Mouse (Mus musculus) forebrain, embryonic 13.5 days (tissue): Measurements from ENCODE around the gene Gm44503. TPM values are rescaled to one million over a fixed set of nuclear protein-coding genes. Genes with fewer than 3 reads are reported as not detected.

ENCODE experiments used
- ATAC-seq: fragments of 200-750 bp; cut with Nextera tagmentation; 2 replicates; pipeline ENCODE4 v1.8.0; 2017
- H3K27ac ChIP-seq: fragments of 300-500 bp; sonication (generic); 2 replicates; pipeline ENCODE4 v1.5.1; 2015; ENCODE audit warnings: inconsistent platforms, mild to moderate bottlenecking, moderate library complexity
- H3K27me3 ChIP-seq: fragments of 300-500 bp; sonication (generic); 2 replicates; pipeline ENCODE4 v1.6.1; 2015; ENCODE audit warnings: mild to moderate bottlenecking, inconsistent platforms
- H3K36me3 ChIP-seq: fragments of 300-500 bp; sonication (generic); 2 replicates; pipeline ENCODE4 v1.6.1; 2015; ENCODE audit warnings: mild to moderate bottlenecking, inconsistent platforms; ENCODE audit not compliant: poor library complexity, severe bottlenecking
- H3K4me1 ChIP-seq: fragments of 300-500 bp; sonication (generic); 2 replicates; pipeline ENCODE4 v1.6.1; 2015; ENCODE audit warnings: inconsistent platforms
- H3K4me2 ChIP-seq: fragments of 300-500 bp; sonication (generic); 2 replicates; pipeline ENCODE4 v1.6.1; 2015; ENCODE audit warnings: inconsistent platforms, mild to moderate bottlenecking, moderate library complexity
- H3K4me3 ChIP-seq: fragments of 300-500 bp; sonication (generic); 2 replicates; pipeline ENCODE4 v1.5.1; 2015; ENCODE audit warnings: mild to moderate bottlenecking, inconsistent platforms
- H3K9ac ChIP-seq: fragments of 300-500 bp; sonication (generic); 2 replicates; pipeline ENCODE4 v1.6.1; 2015; ENCODE audit warnings: mild to moderate bottlenecking, inconsistent platforms
- H3K9me3 ChIP-seq: fragments of 300-500 bp; sonication (generic); replicated peaks from 2 replicates; pipeline ENCODE4 v1.6.1; 2016; ENCODE audit warnings: inconsistent platforms
- WGBS: fragments of 180-500 bp; shearing (Covaris S2); methylation state at CpG from one replicate; pipeline ENCODE4 v1.1.7; 2015; 5-methylcytosine and 5-hydroxymethylcytosine counted together
- polyA plus RNA-seq: library from polyadenylated mRNA; unstranded; fragments of >200 nt; fragmentation: Nextera tagmentation; extraction: Ambion mirVana; gene quantifications from 2 replicates; pipeline ENCODE4 v1.2.1, GENCODE M21; 2015

Gene Gm44503
- polyA plus RNA-seq, 1 experiment from 2014 or later, result not detected

DNA sequence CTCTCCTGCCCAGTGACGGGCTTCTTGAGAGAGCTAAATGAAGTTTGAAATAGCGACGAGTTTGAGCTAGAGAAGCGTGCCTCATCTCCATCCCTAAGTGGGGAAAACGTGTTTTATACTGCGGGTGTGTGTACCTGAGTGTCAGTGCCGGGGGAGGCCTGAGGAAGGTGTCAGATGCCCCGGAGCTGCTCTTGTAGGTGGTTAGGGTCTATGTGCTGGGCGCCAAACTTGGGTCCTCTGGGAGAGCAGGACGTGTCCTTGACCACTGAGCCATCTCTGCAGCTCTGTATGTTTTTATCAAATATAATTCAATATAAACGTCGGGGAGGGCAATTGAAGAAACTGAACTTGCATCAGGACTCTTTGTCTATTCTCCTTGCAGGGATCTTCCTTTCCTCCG is 14.4 kb upstream of the Gm44503 start:
- H3K9me3 ChIP-seq, result peaks cover 5% of the 10 kb centered on the region; the same call in 1 of the 2 replicates
- no peak overlapping the region for H3K9ac ChIP-seq
- H3K4me3 ChIP-seq, result no peak overlapping the region
- H3K36me3 ChIP-seq, result peaks cover 32% of the 10 kb centered on the region
- no peaks in the 10 kb centered on the region for H3K27me3 ChIP-seq
- no peak for ATAC-seq
- 95% methylated on average over 13 of the region's 13 CpGs for WGBS
- no peak overlapping the region for H3K27ac ChIP-seq
- H3K4me2 ChIP-seq, result no peak overlapping the region
- H3K4me1 ChIP-seq, result no peaks in the 10 kb centered on the region

DNA sequence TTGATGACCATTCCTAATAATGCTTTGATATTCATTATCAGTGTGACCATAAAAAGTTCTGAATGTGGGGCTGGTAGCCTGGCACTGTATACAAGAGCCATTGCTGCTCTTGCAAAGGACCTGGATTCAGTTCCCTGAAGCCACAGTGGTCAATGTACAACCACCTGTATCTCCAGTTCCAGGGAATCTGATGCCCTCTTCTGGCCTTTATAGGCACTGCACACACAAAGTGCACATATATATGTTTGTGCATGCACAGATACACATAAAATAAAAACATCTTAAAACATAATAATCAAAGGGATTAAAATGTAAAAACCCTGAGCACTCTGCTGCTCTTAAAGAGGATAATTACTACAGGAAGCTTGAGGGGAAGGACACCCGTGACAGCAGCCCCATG is 11.6 kb upstream of the Gm44503 start:
- H3K4me2 ChIP-seq, result no peak overlapping the region
- H3K4me1 ChIP-seq, result no peaks in the 10 kb centered on the region
- no peak for ATAC-seq
- WGBS, result 92% methylated on average over 1 of the region's 1 CpGs
- H3K27me3 ChIP-seq, result no peaks in the 10 kb centered on the region
- H3K4me3 ChIP-seq, result no peak overlapping the region
- no peak overlapping the region for H3K9ac ChIP-seq
- H3K9me3 ChIP-seq, result peaks cover 5% of the 10 kb centered on the region; the same call in 1 of the 2 replicates
- H3K36me3 ChIP-seq, result peaks cover 32% of the 10 kb centered on the region
- no peak overlapping the region for H3K27ac ChIP-seq

DNA sequence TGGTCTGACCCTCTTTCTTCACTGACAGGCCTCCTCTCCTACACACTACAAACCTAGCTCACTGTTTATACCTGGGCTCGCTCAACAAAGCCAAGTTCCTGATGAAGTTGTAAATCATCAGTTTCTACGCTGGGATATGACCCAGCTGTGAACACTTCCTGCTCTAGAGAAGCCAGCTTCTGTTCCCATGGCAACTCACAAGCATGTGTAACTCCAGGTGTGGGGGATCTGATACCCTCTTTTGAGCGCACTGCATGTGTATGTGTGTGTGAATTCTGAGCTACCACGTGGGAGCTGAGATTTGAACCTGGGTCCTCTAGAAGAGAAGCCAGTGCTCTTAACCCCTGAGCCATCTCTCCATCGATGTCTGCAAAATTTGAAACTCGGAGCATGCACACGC is 9.1 kb upstream of the Gm44503 start:
- Histone ChIP-seq H3K9ac (no peak overlapping the region), H3K4me2 (no peak overlapping the region), H3K27ac (no peak overlapping the region), H3K4me3 (no peak overlapping the region), H3K9me3 (peaks cover 5% of the 10 kb centered on the region; the same call in 1 of the 2 replicates), H3K4me1 (no peaks in the 10 kb centered on the region), H3K36me3 (peaks cover 26% of the 10 kb centered on the region), H3K27me3 (no peaks in the 10 kb centered on the region)
- no peak for ATAC-seq
- 81% methylated on average over 7 of the region's 7 CpGs for WGBS

DNA sequence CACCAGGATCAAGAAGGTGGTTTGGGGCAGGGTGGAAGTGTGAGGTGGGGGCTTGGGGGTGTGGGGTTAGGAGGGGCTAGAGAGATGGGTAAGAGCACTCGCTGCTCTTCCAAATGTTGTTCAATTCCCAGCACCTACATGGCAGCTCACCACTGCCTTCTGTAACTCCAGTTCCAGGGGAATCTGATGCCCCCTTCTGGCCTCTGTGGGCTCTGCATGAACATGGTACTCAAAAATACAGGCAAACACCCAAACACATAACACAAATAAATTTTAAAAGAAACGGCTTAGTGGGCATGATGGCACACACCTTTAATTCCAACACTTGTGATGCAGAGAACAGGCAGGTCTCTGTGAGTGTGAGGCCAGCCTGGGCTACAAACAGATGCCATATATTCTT is 3.9 kb upstream of the Gm44503 start:
- ATAC-seq, result no peak
- H3K27ac ChIP-seq, result no peak overlapping the region

DNA sequence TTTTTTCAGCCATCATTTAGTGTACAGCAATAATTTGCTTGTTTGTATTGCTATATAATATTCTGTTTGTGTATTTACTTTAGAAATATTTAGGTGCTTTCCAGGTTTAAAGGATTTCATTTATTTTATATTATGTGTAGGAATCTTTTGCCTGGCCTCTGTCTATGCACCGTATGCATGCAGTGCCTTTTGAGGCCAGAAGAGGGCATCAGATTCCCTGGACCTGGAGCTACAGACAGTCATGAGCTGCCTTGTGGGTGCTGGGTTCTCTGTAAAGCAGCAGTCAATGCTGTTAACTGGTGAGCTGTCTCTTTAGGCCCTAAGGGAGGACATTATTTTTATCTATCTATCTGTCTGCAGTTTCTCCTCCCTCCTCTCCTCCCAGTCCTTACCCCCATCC is 3.1 kb upstream of the Gm44503 start:
- Histone ChIP-seq H3K4me1 (peaks cover 11% of the 10 kb centered on the region), H3K9ac (no peak overlapping the region), H3K36me3 (no peaks in the 10 kb centered on the region), H3K27ac (no peak overlapping the region), H3K27me3 (no peaks in the 10 kb centered on the region), H3K9me3 (no peaks in the 10 kb centered on the region), H3K4me3 (no peak overlapping the region), H3K4me2 (no peak overlapping the region)
- WGBS, result 15% methylated on average over 1 of the region's 1 CpGs
- no peak; the same call in 1 of the 2 replicates for ATAC-seq

More for the DNA sequence above, 3.9 kb upstream of the Gm44503 start:
- Histone ChIP-seq H3K9me3 (no peaks in the 10 kb centered on the region), H3K4me2 (no peak overlapping the region), H3K36me3 (no peaks in the 10 kb centered on the region), H3K4me1 (peaks cover 11% of the 10 kb centered on the region), H3K4me3 (no peak overlapping the region), H3K27me3 (no peaks in the 10 kb centered on the region), H3K9ac (no peak overlapping the region)
- WGBS, result 58% methylated on average over 2 of the region's 2 CpGs

DNA sequence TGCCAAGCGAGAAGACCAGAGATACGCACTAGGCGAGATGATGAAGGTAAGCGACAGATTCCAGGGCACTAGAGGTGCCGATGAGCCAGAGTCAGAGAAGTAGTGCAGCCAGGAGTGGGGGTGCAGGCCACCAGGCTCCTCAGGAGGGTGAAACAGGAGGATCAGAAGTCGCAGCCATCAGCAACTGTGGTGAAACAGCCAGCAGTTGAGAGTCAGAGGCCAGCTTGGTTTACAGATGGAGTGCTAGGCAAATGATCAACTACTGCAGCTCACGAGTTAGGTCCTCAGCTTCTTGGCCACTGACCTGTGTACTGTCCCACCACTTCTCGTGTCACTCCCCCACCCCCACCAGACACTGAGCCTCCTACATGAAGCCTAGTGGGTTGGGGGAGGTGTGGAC is 2.7 kb downstream of the Gm44503 start:
- H3K4me1 ChIP-seq, result peaks cover 11% of the 10 kb centered on the region
- H3K9ac ChIP-seq, result no peak overlapping the region
- H3K9me3 ChIP-seq, result no peaks in the 10 kb centered on the region
- no peaks in the 10 kb centered on the region for H3K36me3 ChIP-seq
- H3K4me2 ChIP-seq, result no peak overlapping the region
- H3K27me3 ChIP-seq, result no peaks in the 10 kb centered on the region
- no peak overlapping the region for H3K4me3 ChIP-seq
- H3K27ac ChIP-seq, result no peak overlapping the region
- WGBS, result 78% methylated on average over 8 of the region's 8 CpGs
- ATAC-seq, result no peak

DNA sequence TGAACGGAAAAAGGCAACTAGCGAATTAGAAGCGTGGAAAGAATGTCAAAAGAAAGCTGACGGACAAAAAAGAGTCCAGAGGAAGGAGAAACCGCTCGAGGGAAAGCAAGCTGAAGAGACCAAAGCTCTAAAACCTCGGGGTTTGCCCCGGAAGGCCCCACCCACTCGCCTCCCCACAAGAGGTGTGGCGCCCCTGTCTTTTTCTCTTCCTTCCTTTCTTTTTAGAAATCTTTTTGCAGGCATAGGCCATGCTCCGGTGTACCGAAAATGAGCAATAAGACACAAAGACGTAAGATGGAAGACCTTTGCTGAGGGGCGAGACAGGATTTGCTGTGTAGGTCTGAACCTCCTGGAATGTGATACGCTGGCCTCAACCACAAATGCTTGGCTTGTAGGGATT is 3.3 kb downstream of the Gm44503 start:
- Histone ChIP-seq H3K4me3 (no peak overlapping the region), H3K27ac (no peak overlapping the region), H3K9me3 (no peaks in the 10 kb centered on the region), H3K4me2 (no peak overlapping the region), H3K4me1 (peaks cover 11% of the 10 kb centered on the region), H3K27me3 (no peaks in the 10 kb centered on the region), H3K9ac (no peak overlapping the region), H3K36me3 (no peaks in the 10 kb centered on the region)
- 85% methylated on average over 15 of the region's 15 CpGs for WGBS
- no peak for ATAC-seq

DNA sequence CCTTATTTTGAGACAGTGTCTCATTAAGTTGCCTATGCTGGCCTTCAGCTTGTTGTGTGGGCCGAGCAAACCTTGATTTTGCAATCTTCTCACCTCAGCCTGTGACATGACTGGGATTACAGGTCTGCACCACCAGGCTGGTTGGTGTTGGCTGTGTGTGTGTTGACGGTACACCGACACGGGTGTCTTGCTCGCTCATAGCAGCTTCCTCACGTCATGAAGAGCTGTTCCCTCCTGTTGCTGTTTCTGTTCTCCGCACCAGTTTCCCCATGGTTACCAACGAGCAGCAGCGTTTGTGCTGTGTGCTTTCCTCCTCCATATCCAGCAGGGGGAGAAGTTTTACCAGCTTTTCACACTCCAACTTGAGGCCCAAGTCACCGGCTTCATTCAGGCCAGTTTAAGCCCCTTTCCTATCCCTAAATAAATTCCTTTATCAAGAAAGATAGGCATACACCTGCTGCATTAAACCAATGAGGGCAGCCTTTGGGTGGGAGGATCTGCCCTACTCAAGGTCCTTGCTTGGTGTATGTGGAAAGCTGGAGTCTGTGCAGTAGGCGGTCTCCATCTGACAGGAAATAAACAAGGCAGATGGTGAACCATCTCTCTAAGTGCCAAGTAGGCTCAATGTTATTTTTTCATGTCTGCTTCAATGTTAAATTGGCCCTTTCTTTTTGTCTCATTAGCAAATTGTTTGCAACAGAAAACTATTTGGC is 9.9 kb downstream of the Gm44503 start:
- no peaks in the 10 kb centered on the region for H3K36me3 ChIP-seq

DNA sequence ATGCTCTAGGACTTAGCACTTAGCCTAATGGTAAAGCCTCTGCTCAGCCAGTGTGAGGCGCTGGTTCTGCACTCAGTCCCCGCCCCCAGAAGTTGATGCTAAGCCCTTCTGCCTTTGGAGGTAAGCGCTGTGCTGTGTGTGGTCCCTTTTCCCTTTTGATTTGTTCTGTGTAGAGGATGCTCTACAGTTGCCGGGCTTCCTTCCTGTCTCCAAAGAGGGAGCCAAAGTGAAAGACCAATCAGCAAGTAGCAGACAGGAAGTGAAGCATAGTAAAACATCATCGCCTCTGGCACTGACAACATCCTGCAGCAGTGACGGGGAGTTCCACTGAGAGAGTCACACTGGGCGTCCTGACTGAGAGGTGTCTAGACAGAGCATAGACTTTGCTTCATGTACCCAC is 11.2 kb downstream of the Gm44503 start:
- WGBS, result 76% methylated on average over 7 of the region's 7 CpGs
- H3K27me3 ChIP-seq, result no peaks in the 10 kb centered on the region
- H3K9ac ChIP-seq, result no peak overlapping the region
- no peak for ATAC-seq
- 0 out of 2 replicates have a peak, but pooled peaks cover 5% of the 10 kb centered on the region for H3K4me1 ChIP-seq
- no peak overlapping the region for H3K27ac ChIP-seq
- H3K9me3 ChIP-seq, result no peaks in the 10 kb centered on the region
- H3K4me2 ChIP-seq, result no peak overlapping the region
- no peak overlapping the region for H3K4me3 ChIP-seq
- H3K36me3 ChIP-seq, result no peaks in the 10 kb centered on the region

More for the DNA sequence above, 9.9 kb downstream of the Gm44503 start:
- Histone ChIP-seq H3K4me2 (peak overlapping the region; percentile 25; the same call in 1 of the 2 replicates), H3K9ac (no peak overlapping the region), H3K27ac (peak overlapping the region; percentile 31; the same call in 1 of the 2 replicates), H3K9me3 (no peaks in the 10 kb centered on the region), H3K4me1 (0 out of 2 replicates have a peak, but pooled peaks cover 5% of the 10 kb centered on the region), H3K27me3 (no peaks in the 10 kb centered on the region), H3K4me3 (no peak overlapping the region)
- 28% methylated on average over 11 of the region's 11 CpGs for WGBS
- ATAC-seq, result peak; percentile 93

DNA sequence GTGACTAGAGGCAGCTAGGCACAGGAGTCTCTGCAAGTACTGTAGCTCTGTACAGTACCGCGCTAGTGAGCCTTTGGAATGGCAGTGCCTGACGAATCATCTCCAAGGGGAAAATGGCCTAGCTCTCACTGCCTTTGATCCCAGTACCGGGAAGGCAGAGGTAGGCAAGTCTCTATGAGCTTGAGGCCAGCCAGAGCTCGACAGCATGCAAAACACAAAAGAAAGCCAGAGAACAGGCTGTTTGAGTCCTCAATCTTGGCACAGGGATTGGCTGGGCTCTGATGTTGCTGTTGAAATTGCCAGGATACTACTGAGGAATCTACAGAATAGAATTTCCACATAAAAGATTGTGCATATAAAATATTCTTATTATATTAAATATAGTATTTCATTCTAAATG is 13.8 kb downstream of the Gm44503 start:
- Histone ChIP-seq H3K27ac (no peak overlapping the region), H3K4me1 (0 out of 2 replicates have a peak, but pooled peaks cover 5% of the 10 kb centered on the region), H3K36me3 (no peaks in the 10 kb centered on the region), H3K9me3 (no peaks in the 10 kb centered on the region), H3K9ac (no peak overlapping the region), H3K4me2 (no peak overlapping the region), H3K4me3 (no peak overlapping the region), H3K27me3 (no peaks in the 10 kb centered on the region)
- no peak for ATAC-seq
- WGBS, result 85% methylated on average over 5 of the region's 5 CpGs

DNA sequence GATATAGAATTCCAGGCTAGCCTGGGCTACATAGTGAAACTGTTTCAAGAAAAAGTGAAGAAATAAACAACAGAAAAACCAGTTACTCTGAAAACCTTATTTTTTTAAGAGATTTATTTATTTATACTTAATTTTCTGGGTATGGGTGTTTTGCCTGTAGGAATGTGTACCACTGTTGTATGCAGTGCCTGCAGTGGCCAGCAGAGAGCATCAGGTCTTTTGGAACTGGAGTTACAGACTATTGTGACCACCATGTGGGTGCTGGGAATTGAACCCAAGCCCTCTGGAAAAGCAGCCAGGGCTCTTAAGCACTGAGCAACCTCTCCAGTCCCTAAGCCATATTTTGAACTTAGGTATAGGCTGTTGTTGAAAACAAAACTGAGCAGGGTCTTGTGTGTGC is 14.3 kb downstream of the Gm44503 start:
- no peak for ATAC-seq
- Histone ChIP-seq H3K36me3 (no peaks in the 10 kb centered on the region), H3K4me2 (no peak overlapping the region), H3K4me3 (no peak overlapping the region), H3K4me1 (0 out of 2 replicates have a peak, but pooled peaks cover 4% of the 10 kb centered on the region), H3K9me3 (no peaks in the 10 kb centered on the region), H3K27ac (no peak overlapping the region), H3K9ac (no peak overlapping the region), H3K27me3 (no peaks in the 10 kb centered on the region)

DNA sequence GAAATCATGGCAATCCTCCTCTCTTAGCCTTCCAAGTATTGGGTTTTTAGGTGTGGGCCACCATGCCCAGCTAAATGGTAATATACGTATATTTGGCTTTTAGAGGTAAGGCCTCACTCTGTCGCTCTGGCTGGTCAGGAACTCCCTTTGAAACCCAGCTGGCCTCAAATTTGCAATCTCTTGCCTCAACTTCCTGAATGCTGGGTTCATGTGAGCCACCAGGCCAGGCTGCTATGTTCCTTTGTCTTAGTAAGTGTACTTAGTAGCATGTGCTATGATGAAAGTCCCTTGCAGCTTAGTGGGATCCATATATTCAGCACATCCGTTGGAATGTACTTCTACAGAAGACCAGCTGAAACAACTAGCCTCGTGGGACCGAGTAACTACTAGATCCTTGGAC is 16.1 kb downstream of the Gm44503 start:
- Histone ChIP-seq H3K36me3 (no peaks in the 10 kb centered on the region), H3K9ac (no peak overlapping the region), H3K4me2 (no peak overlapping the region), H3K27me3 (no peaks in the 10 kb centered on the region), H3K4me1 (no peaks in the 10 kb centered on the region), H3K4me3 (no peak overlapping the region), H3K27ac (no peak overlapping the region), H3K9me3 (no peaks in the 10 kb centered on the region)
- no peak for ATAC-seq
- WGBS, result 84% methylated on average over 5 of the region's 5 CpGs

DNA sequence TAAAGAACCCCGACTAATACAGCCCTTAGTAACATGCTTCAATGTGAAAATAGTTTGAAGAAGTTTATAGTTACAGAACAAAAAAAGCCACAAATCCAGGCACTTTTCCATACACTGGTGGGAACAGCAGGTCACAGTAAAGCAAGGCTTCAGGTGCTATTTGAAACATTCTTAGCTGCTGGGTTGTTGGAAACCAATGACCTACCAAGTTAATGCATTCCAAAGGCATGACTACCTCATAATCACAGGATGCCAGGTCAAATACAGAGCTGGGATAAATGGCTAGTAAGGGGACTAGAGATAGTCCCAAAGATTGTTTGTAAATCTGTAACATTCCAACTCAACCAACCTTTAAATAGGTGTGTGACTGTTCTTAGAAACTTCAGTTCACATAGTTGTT is 16.6 kb downstream of the Gm44503 start:
- ATAC-seq, result no peak

More for the DNA sequence above, 16.6 kb downstream of the Gm44503 start:
- no peak overlapping the region for H3K4me2 ChIP-seq
- H3K27ac ChIP-seq, result no peak overlapping the region
- 93% methylated on average over 1 of the region's 1 CpGs for WGBS
- H3K9ac ChIP-seq, result no peak overlapping the region
- no peaks in the 10 kb centered on the region for H3K4me1 ChIP-seq
- H3K27me3 ChIP-seq, result no peaks in the 10 kb centered on the region
- H3K36me3 ChIP-seq, result no peaks in the 10 kb centered on the region
- H3K9me3 ChIP-seq, result no peaks in the 10 kb centered on the region
- H3K4me3 ChIP-seq, result no peak overlapping the region
